Mouse (Mus musculus): ENCODE data around the gene Pik3r6. TPM values are rescaled to one million over a fixed set of nuclear protein-coding genes. Genes with fewer than 3 reads are reported as not detected.

Gene Pik3r6
- total and polyA plus RNA-seq, 3 experiments: 0.42 to 1.5 TPM; not detected in 1

Other genes starting within 250 kb of the Pik3r6 start
- 0.03 TPM in 1 of 2 replicates, not detected in the other for gene Ntn1, start 102.2 kb upstream of the Pik3r6 start, total RNA-seq (2012; rRNA removed)
- not detected for gene Ntn1, start 102.2 kb upstream of the Pik3r6 start, polyA plus RNA-seq (2012; ENCODE audit: insufficient read depth in 1 of 2, insufficient read length in 2 of 2, low read depth in 1 of 2, low replicate concordance in 2 of 2, missing spikeins in 1 of 2)
- gene Pik3r5, start 70.9 kb upstream of the Pik3r6 start, total RNA-seq (2012; rRNA removed): 3.1 and 3.2 TPM in 2 replicates
- 1 to 10 TPM in 1 of 2 experiments, not detected in 1; 5.7 TPM for gene Pik3r5, start 70.9 kb upstream of the Pik3r6 start, polyA plus RNA-seq (2012; ENCODE audit: insufficient read depth in 1 of 2, insufficient read length in 2 of 2, low read depth in 1 of 2, low replicate concordance in 2 of 2, missing spikeins in 1 of 2)
- not detected in 2 replicates for gene Mfsd6l, start 53.2 kb downstream of the Pik3r6 start, total RNA-seq (2012; rRNA removed)
- gene Mfsd6l, start 53.2 kb downstream of the Pik3r6 start, polyA plus RNA-seq (2012; ENCODE audit: insufficient read depth in 1 of 2, insufficient read length in 2 of 2, low read depth in 1 of 2, low replicate concordance in 2 of 2, missing spikeins in 1 of 2): under 1 TPM in 1 of 2 experiments, not detected in 1; 0.04 TPM
- not detected in 2 replicates for gene Ccdc42, start 84.0 kb downstream of the Pik3r6 start, total RNA-seq (2012; rRNA removed)
- not detected for gene Ccdc42, start 84.0 kb downstream of the Pik3r6 start, polyA plus RNA-seq (2012; ENCODE audit: insufficient read depth in 1 of 2, insufficient read length in 2 of 2, low read depth in 1 of 2, low replicate concordance in 2 of 2, missing spikeins in 1 of 2)
- 127 and 138 TPM in 2 replicates for gene Myh10, start 188.5 kb downstream of the Pik3r6 start, total RNA-seq (2012; rRNA removed)
- 100 to 1,000 TPM in 1 of 2 experiments, 10 to 100 TPM in 1; 99.3 to 187 TPM for gene Myh10, start 188.5 kb downstream of the Pik3r6 start, polyA plus RNA-seq (2012; ENCODE audit: insufficient read depth in 1 of 2, insufficient read length in 2 of 2, low read depth in 1 of 2, low replicate concordance in 2 of 2, missing spikeins in 1 of 2)